Mouse (Mus musculus): ENCODE results near the gene Gorasp2. TPM values are rescaled to one million over a fixed set of nuclear protein-coding genes. Genes with fewer than 3 reads are reported as not detected.

Gene Gorasp2
- polyA plus RNA-seq, 1 experiment from 2014 or later, result 52.0 TPM

- Histone ChIP-seq H3K36me3 (ENCODE audit: control insufficient read depth, insufficient read depth) (no peaks in the 10 kb centered on the region), H3K9me3 (replicated peaks; ENCODE audit: control insufficient read depth, low read length) (no peaks in the 10 kb centered on the region), H3K9ac (ENCODE audit: low read depth, low read length) (no peak overlapping the region), H3K4me1 (ENCODE audit: control insufficient read depth, low read depth, low read length) (no peaks in the 10 kb centered on the region), H3K27ac (ENCODE audit: low read length) (no peak overlapping the region), H3K4me2 (ENCODE audit: low read depth, low read length) (no peak overlapping the region), H3K27me3 (ENCODE audit: control insufficient read depth, insufficient read depth, low read depth, low read length) (no peaks in the 10 kb centered on the region), H3K4me3 (ENCODE audit: low read depth, low read length) (no peak overlapping the region)
- 53% methylated on average over 5 of the region's 5 CpGs for WGBS (ENCODE audit: insufficient replicate concordance)
- ATAC-seq (ENCODE audit: low read depth), result no peak
Observed at GRCm38 (mm10) chr2:70648271-70648670, 13.1 kb upstream of the Gorasp2 start.

DNA sequence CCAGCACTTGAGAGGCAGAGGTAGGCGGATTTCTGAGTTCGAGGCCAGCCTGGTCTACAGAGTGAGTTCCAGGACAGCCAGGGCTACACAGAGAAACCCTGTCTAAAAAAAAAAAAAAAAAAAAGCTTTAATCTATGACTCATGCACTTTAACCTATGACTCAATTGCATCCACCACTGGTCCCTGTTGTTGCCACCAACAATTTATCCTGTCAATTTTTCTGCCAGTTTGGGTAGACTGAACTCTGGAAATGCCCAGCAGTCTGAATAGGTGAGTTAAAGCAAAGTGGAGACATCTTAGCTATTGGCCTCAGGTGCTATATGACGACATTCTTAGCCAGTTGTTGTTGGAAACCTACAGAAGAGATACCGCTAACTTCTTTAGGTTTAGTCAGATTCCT lies 11.9 kb upstream of the Gorasp2 start:
- no peak overlapping the region for H3K4me2 ChIP-seq (ENCODE audit: low read depth, low read length)
- no peak for ATAC-seq (ENCODE audit: low read depth)

DNA sequence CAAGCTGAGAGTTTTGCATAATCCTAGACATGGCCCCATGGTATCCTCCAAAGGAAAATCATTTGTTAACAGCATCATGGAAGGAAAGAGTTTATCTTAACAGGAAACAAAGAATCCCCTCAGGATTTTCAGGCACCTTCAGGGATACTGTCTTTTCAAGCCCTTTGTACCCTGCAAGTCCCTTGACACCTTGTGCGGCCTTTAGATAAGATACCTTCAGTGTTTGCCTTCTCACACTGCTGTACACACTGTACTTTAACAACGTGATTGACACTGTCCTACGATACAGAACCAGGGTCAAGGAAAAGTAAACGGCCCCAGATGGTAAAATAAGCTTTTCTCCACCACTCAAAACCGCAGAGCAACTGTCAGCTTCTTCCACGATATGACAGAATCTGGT lies 9.6 kb upstream of the Gorasp2 start:
- Histone ChIP-seq H3K27me3 (ENCODE audit: control insufficient read depth, insufficient read depth, low read depth, low read length) (no peaks in the 10 kb centered on the region), H3K4me1 (ENCODE audit: control insufficient read depth, low read depth, low read length) (no peaks in the 10 kb centered on the region), H3K9me3 (replicated peaks; ENCODE audit: control insufficient read depth, low read length) (no peaks in the 10 kb centered on the region), H3K4me2 (ENCODE audit: low read depth, low read length) (no peak overlapping the region), H3K4me3 (ENCODE audit: low read depth, low read length) (no peak overlapping the region), H3K27ac (ENCODE audit: low read length) (no peak overlapping the region), H3K36me3 (ENCODE audit: control insufficient read depth, insufficient read depth) (no peaks in the 10 kb centered on the region), H3K9ac (ENCODE audit: low read depth, low read length) (no peak overlapping the region)
- WGBS (ENCODE audit: insufficient replicate concordance), result 39% methylated on average over 6 of the region's 6 CpGs
- ATAC-seq (ENCODE audit: low read depth), result peak; percentile 27; the same call in 1 of the 2 replicates

More for the DNA sequence above, 11.9 kb upstream of the Gorasp2 start:
- no peak overlapping the region for H3K27ac ChIP-seq (ENCODE audit: low read length)
- no peak overlapping the region for H3K9ac ChIP-seq (ENCODE audit: low read depth, low read length)
- H3K4me1 ChIP-seq (ENCODE audit: control insufficient read depth, low read depth, low read length), result no peaks in the 10 kb centered on the region
- H3K36me3 ChIP-seq (ENCODE audit: control insufficient read depth, insufficient read depth), result no peaks in the 10 kb centered on the region
- WGBS (ENCODE audit: insufficient replicate concordance), result 70% methylated on average over 4 of the region's 4 CpGs
- H3K4me3 ChIP-seq (ENCODE audit: low read depth, low read length), result no peak overlapping the region
- H3K27me3 ChIP-seq (ENCODE audit: control insufficient read depth, insufficient read depth, low read depth, low read length), result no peaks in the 10 kb centered on the region
- no peaks in the 10 kb centered on the region for H3K9me3 ChIP-seq (replicated peaks; ENCODE audit: control insufficient read depth, low read length)

DNA sequence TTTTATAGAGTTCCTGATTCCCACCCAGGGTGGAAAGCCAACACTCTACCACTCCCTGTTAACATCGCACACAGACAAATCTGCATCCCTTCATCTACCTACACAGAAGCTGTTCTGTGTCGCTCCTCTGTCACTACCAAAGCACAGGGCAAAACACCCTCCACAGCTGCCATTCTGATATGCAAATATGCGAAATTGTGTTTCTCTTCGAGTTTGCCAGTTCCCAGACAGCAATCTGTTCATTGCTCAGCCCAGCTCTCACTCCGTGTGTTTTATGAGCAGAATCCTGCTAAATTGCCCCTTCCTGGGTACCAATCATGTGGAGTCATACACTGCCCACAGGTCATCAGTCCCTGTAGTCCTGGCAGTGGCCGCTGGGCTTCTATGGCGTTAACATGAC lies 4.3 kb upstream of the Gorasp2 start:
- no peak for ATAC-seq (ENCODE audit: low read depth)
- no peak overlapping the region for H3K4me3 ChIP-seq (ENCODE audit: low read depth, low read length)
- 50% methylated on average over 7 of the region's 7 CpGs for WGBS (ENCODE audit: insufficient replicate concordance)
- H3K27ac ChIP-seq (ENCODE audit: low read length), result no peak overlapping the region
- no peak overlapping the region for H3K4me2 ChIP-seq (ENCODE audit: low read depth, low read length)
- H3K4me1 ChIP-seq (ENCODE audit: control insufficient read depth, low read depth, low read length), result peaks cover 2% of the 10 kb centered on the region
- no peaks in the 10 kb centered on the region for H3K36me3 ChIP-seq (ENCODE audit: control insufficient read depth, insufficient read depth)
- H3K9me3 ChIP-seq (replicated peaks; ENCODE audit: control insufficient read depth, low read length), result no peaks in the 10 kb centered on the region
- no peaks in the 10 kb centered on the region for H3K27me3 ChIP-seq (ENCODE audit: control insufficient read depth, insufficient read depth, low read depth, low read length)
- H3K9ac ChIP-seq (ENCODE audit: low read depth, low read length), result no peak overlapping the region

DNA sequence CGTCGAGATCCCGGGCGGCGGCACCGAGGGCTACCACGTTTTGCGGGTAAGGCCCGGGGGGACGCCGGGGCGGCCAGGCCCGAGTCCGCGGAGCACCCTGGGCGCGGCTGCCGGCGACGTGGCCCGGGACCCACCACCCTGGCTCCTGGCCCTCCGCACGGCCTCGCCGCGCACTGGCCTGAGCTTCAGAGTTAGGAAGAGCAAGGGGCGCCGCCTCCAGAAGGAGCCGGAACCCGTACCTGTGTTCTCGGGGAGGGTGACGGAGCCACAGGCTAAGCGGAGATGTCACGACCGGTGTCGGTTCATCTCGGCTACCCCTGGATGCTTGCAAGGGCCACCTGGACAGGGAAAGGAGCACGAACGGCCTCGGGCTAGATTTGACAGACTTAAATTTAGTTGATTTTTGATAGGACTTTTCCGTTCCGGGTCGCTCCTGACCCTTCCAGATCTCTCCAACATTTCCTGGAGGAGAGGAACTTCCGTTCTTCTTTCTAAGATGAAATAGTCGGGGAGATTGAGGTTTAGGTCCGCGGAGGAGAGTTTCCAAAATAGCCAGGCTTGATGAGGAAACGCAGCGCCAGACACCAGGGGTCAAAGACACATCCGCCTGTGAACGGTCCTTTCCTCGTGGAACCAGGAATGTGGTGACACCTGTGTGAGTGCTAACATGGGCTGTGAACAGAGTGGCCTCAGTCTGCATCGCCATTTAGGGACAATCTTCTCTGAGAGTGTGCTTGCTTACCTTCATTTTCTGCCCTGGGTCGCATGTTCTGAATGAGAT lies 529 bp downstream of the Gorasp2 start, which contains the start of gene Gm26558:
Gene Gm26558 (minus strand): TSS at position 394 of the 781 bp plus-strand sequence.
- H3K4me3 ChIP-seq (ENCODE audit: low read depth, low read length), result peak within 1 kb of the TSS; percentile 85
- H3K9ac ChIP-seq (ENCODE audit: low read depth, low read length), result peak within 1 kb of the TSS; percentile 92
- no peaks in the 10 kb centered on the region for H3K36me3 ChIP-seq (ENCODE audit: control insufficient read depth, insufficient read depth)
- H3K4me2 ChIP-seq (ENCODE audit: low read depth, low read length), result peak within 1 kb of the TSS; percentile 86
- H3K4me1 ChIP-seq (ENCODE audit: control insufficient read depth, low read depth, low read length), result peaks cover 15% of the 10 kb centered on the region
- H3K9me3 ChIP-seq (replicated peaks; ENCODE audit: control insufficient read depth, low read length), result no peaks in the 10 kb centered on the region
- 0% methylated on average over 53 of the region's 54 CpGs for WGBS (ENCODE audit: insufficient replicate concordance)
- no peaks in the 10 kb centered on the region for H3K27me3 ChIP-seq (ENCODE audit: control insufficient read depth, insufficient read depth, low read depth, low read length)
- ATAC-seq (ENCODE audit: low read depth), result peak; percentile 64
- H3K27ac ChIP-seq (ENCODE audit: low read length), result peak within 1 kb of the TSS; percentile 85

DNA sequence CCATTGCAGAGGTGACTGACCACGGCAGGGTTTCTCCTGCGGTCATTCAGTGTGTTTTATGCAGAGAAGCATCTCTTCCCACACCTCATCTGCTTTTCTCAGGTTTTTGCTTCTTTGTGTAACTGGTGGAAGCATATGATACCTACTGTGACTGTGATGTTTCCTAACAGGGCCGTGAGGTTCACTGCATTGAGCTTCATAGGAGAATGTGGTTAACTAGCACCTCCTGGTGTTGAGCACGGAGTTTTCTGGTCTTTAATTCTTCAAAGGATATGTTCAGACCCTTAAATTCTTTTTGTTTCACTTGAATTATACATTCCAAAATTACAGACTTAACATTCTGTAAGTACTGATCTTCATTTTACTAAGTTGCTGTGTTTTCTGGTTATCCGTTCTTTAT lies 2.4 kb downstream of the Gorasp2 start:
- peaks cover 15% of the 10 kb centered on the region for H3K4me1 ChIP-seq (ENCODE audit: control insufficient read depth, low read depth, low read length)
- H3K27ac ChIP-seq (ENCODE audit: low read length), result no peak overlapping the region
- H3K36me3 ChIP-seq (ENCODE audit: control insufficient read depth, insufficient read depth), result no peaks in the 10 kb centered on the region
- H3K4me2 ChIP-seq (ENCODE audit: low read depth, low read length), result no peak overlapping the region
- no peak for ATAC-seq (ENCODE audit: low read depth)
- 65% methylated on average over 5 of the region's 5 CpGs for WGBS (ENCODE audit: insufficient replicate concordance)
- H3K9me3 ChIP-seq (replicated peaks; ENCODE audit: control insufficient read depth, low read length), result no peaks in the 10 kb centered on the region
- no peak overlapping the region for H3K4me3 ChIP-seq (ENCODE audit: low read depth, low read length)
- no peaks in the 10 kb centered on the region for H3K27me3 ChIP-seq (ENCODE audit: control insufficient read depth, insufficient read depth, low read depth, low read length)
- H3K9ac ChIP-seq (ENCODE audit: low read depth, low read length), result no peak overlapping the region

- Histone ChIP-seq H3K4me2 (ENCODE audit: low read depth, low read length) (no peak overlapping the region), H3K4me3 (ENCODE audit: low read depth, low read length) (no peak overlapping the region), H3K36me3 (ENCODE audit: control insufficient read depth, insufficient read depth) (no peaks in the 10 kb centered on the region), H3K27ac (ENCODE audit: low read length) (no peak overlapping the region), H3K4me1 (ENCODE audit: control insufficient read depth, low read depth, low read length) (peaks cover 13% of the 10 kb centered on the region), H3K27me3 (ENCODE audit: control insufficient read depth, insufficient read depth, low read depth, low read length) (no peaks in the 10 kb centered on the region), H3K9ac (ENCODE audit: low read depth, low read length) (no peak overlapping the region), H3K9me3 (replicated peaks; ENCODE audit: control insufficient read depth, low read length) (no peaks in the 10 kb centered on the region)
- no peak for ATAC-seq (ENCODE audit: low read depth)
- 73% methylated on average over 7 of the region's 7 CpGs for WGBS (ENCODE audit: insufficient replicate concordance)
Observed at GRCm38 (mm10) chr2:70667016-70667415, 5.6 kb downstream of the Gorasp2 start.

DNA sequence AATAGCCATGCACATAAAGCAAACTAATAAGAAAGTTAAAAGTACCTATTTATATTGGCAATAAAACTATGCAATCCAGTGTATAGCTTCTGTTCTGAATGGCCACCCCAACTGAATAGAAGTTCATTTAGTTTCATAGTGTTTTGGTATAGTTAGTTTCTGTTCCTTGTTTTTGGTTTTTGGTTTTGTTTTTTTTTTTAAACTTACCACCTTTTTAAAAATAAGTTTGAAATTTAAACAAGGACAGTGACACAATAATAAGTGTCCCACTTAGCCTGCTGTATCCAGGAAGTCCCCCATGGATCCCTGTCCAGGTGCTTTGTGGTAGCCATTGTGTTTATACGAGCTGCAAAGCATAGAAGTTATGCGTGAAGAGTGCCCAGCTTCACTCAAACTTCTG lies 7.9 kb downstream of the Gorasp2 start:
- 79% methylated on average over 2 of the region's 2 CpGs for WGBS (ENCODE audit: insufficient replicate concordance)
- Histone ChIP-seq H3K4me1 (ENCODE audit: control insufficient read depth, low read depth, low read length) (peaks cover 3% of the 10 kb centered on the region), H3K9me3 (replicated peaks; ENCODE audit: control insufficient read depth, low read length) (no peaks in the 10 kb centered on the region), H3K27me3 (ENCODE audit: control insufficient read depth, insufficient read depth, low read depth, low read length) (no peaks in the 10 kb centered on the region), H3K9ac (ENCODE audit: low read depth, low read length) (no peak overlapping the region), H3K4me2 (ENCODE audit: low read depth, low read length) (no peak overlapping the region), H3K36me3 (ENCODE audit: control insufficient read depth, insufficient read depth) (no peaks in the 10 kb centered on the region), H3K4me3 (ENCODE audit: low read depth, low read length) (no peak overlapping the region), H3K27ac (ENCODE audit: low read length) (no peak overlapping the region)
- no peak for ATAC-seq (ENCODE audit: low read depth)

- Histone ChIP-seq H3K9me3 (replicated peaks; ENCODE audit: control insufficient read depth, low read length) (no peaks in the 10 kb centered on the region), H3K4me1 (ENCODE audit: control insufficient read depth, low read depth, low read length) (peaks cover 3% of the 10 kb centered on the region), H3K4me3 (ENCODE audit: low read depth, low read length) (no peak overlapping the region), H3K27me3 (ENCODE audit: control insufficient read depth, insufficient read depth, low read depth, low read length) (no peaks in the 10 kb centered on the region), H3K9ac (ENCODE audit: low read depth, low read length) (no peak overlapping the region), H3K4me2 (ENCODE audit: low read depth, low read length) (no peak overlapping the region), H3K27ac (ENCODE audit: low read length) (no peak overlapping the region), H3K36me3 (ENCODE audit: control insufficient read depth, insufficient read depth) (no peaks in the 10 kb centered on the region)
- ATAC-seq (ENCODE audit: low read depth), result no peak
- 39% methylated on average over 2 of the region's 2 CpGs for WGBS (ENCODE audit: insufficient replicate concordance)
Observed at GRCm38 (mm10) chr2:70669896-70670295, 8.5 kb downstream of the Gorasp2 start.

All from liver, embryonic 16.5 days (tissue).